Mouse (Mus musculus) hindbrain, embryonic 10.5 days (tissue): Measurements from ENCODE around the gene Lrrc57. TPM values are rescaled to one million over a fixed set of nuclear protein-coding genes. Genes with fewer than 3 reads are reported as not detected.

Source experiments
- DNase-seq: peaks from one replicate; pipeline ENCODE4 v3.0.0-alpha.2; 2017; ENCODE audit warnings: low spot score
- H3K27ac ChIP-seq: fragments of 300-500 bp; sonication (generic); 2 replicates; pipeline ENCODE4 v1.5.1; 2016; ENCODE audit warnings: mild to moderate bottlenecking, moderate library complexity
- H3K27me3 ChIP-seq: fragments of 300-500 bp; sonication (generic); 2 replicates; pipeline ENCODE4 v1.6.1; 2016; ENCODE audit warnings: mild to moderate bottlenecking; ENCODE audit not compliant: poor library complexity, insufficient read depth, severe bottlenecking
- H3K36me3 ChIP-seq: fragments of 300-500 bp; sonication (generic); 2 replicates; pipeline ENCODE4 v1.6.1; 2016; ENCODE audit warnings: mild to moderate bottlenecking, moderate library complexity
- H3K4me1 ChIP-seq: fragments of 300-500 bp; sonication (generic); replicated peaks from 2 replicates; pipeline ENCODE4 v1.6.1; 2016; ENCODE audit warnings: mild to moderate bottlenecking
- H3K4me3 ChIP-seq: fragments of 300-500 bp; sonication (generic); 2 replicates; pipeline ENCODE4 v1.5.1; 2016; ENCODE audit warnings: mild to moderate bottlenecking, moderate library complexity
- H3K9me3 ChIP-seq: fragments of 300-500 bp; sonication (generic); 2 replicates; pipeline ENCODE4 v1.6.1; 2016; ENCODE audit warnings: mild to moderate bottlenecking, moderate library complexity
- WGBS: fragments of 180-500 bp; shearing (Covaris S2); methylation state at CpG from one replicate; pipeline ENCODE4 v1.1.7; 2016; 5-methylcytosine and 5-hydroxymethylcytosine counted together
- polyA plus RNA-seq: library from polyadenylated mRNA; unstranded; fragments of >200 nt; fragmentation: Nextera tagmentation; extraction: Ambion mirVana; gene quantifications from 2 replicates; pipeline ENCODE4 v1.2.1, GENCODE M21; 2016

Lrrc57 gene
- polyA plus RNA-seq = 30.3 and 34.2 TPM in 2 replicates

GRCm38 (mm10) chr2:120608830-120609723 is at the start of gene Lrrc57, which contains the start of gene Haus2:
Gene Lrrc57 (minus strand): TSS chr2:120609520.
Gene Haus2 (plus strand): TSS chr2:120609383.
- under 1% methylated on average over 52 of the region's 52 CpGs for WGBS
- Histone ChIP-seq H3K27ac (peak within 1 kb of the TSS; percentile 96), H3K9me3 (no peaks in the 10 kb centered on the region), H3K4me3 (peak within 1 kb of the TSS; percentile 93), H3K4me1 (peaks cover 23% of the 10 kb centered on the region), H3K27me3 (no peaks in the 10 kb centered on the region), H3K36me3 (peaks cover 43% of the 10 kb centered on the region)
- peak; percentile 93 for DNase-seq

GRCm38 (mm10) chr2:120658486-120658885 is 49.2 kb upstream of the Lrrc57 start:
- Histone ChIP-seq H3K4me3 (no peak overlapping the region), H3K4me1 (no peaks in the 10 kb centered on the region), H3K27me3 (no peaks in the 10 kb centered on the region), H3K27ac (no peak overlapping the region), H3K9me3 (no peaks in the 10 kb centered on the region), H3K36me3 (no peaks in the 10 kb centered on the region)
- 68% methylated on average over 5 of the region's 5 CpGs for WGBS
- no peak for DNase-seq

- Histone ChIP-seq H3K27ac (no peak overlapping the region), H3K9me3 (no peaks in the 10 kb centered on the region), H3K27me3 (no peaks in the 10 kb centered on the region), H3K4me1 (no peaks in the 10 kb centered on the region), H3K36me3 (no peaks in the 10 kb centered on the region), H3K4me3 (no peak overlapping the region)
- no peak for DNase-seq
- 95% methylated on average over 2 of the region's 2 CpGs for WGBS
Measured at GRCm38 (mm10) chr2:120656711-120657110, 47.4 kb upstream of the Lrrc57 start.

- DNase-seq = no peak
- Histone ChIP-seq H3K36me3 (no peaks in the 10 kb centered on the region), H3K27ac (no peak overlapping the region), H3K4me1 (no peaks in the 10 kb centered on the region), H3K9me3 (no peaks in the 10 kb centered on the region), H3K27me3 (no peaks in the 10 kb centered on the region), H3K4me3 (no peak overlapping the region)
- WGBS = 92% methylated on average over 5 of the region's 5 CpGs
Measured at GRCm38 (mm10) chr2:120655905-120656304, 46.6 kb upstream of the Lrrc57 start.

GRCm38 (mm10) chr2:120654693-120655092 is 45.4 kb upstream of the Lrrc57 start:
- no peak for DNase-seq
- Histone ChIP-seq H3K27me3 (no peaks in the 10 kb centered on the region), H3K4me3 (no peak overlapping the region), H3K9me3 (no peaks in the 10 kb centered on the region), H3K36me3 (no peaks in the 10 kb centered on the region), H3K4me1 (no peaks in the 10 kb centered on the region), H3K27ac (no peak overlapping the region)
- WGBS = 80% methylated on average over 2 of the region's 2 CpGs

GRCm38 (mm10) chr2:120652925-120653284 is 43.6 kb upstream of the Lrrc57 start:
- no peak for DNase-seq
- H3K4me3 ChIP-seq = no peak overlapping the region
- H3K9me3 ChIP-seq = no peaks in the 10 kb centered on the region
- no peaks in the 10 kb centered on the region for H3K36me3 ChIP-seq
- WGBS = 84% methylated on average over 7 of the region's 7 CpGs
- no peaks in the 10 kb centered on the region for H3K27me3 ChIP-seq
- H3K4me1 ChIP-seq = no peaks in the 10 kb centered on the region
- H3K27ac ChIP-seq = no peak overlapping the region

- H3K27ac ChIP-seq = no peak overlapping the region
- no peak overlapping the region for H3K4me3 ChIP-seq
- no peaks in the 10 kb centered on the region for H3K4me1 ChIP-seq
- H3K36me3 ChIP-seq = no peaks in the 10 kb centered on the region
- H3K27me3 ChIP-seq = no peaks in the 10 kb centered on the region
- no peak for DNase-seq
- H3K9me3 ChIP-seq = no peaks in the 10 kb centered on the region
- WGBS = 83% methylated on average over 7 of the region's 7 CpGs
Measured at GRCm38 (mm10) chr2:120652256-120652924, 43.1 kb upstream of the Lrrc57 start.

- Histone ChIP-seq H3K4me1 (no peaks in the 10 kb centered on the region), H3K27ac (no peak overlapping the region), H3K27me3 (no peaks in the 10 kb centered on the region), H3K36me3 (no peaks in the 10 kb centered on the region), H3K4me3 (no peak overlapping the region), H3K9me3 (no peaks in the 10 kb centered on the region)
- 77% methylated on average over 4 of the region's 4 CpGs for WGBS
- DNase-seq = no peak
Measured at GRCm38 (mm10) chr2:120646777-120647176, 37.5 kb upstream of the Lrrc57 start.

GRCm38 (mm10) chr2:120643836-120644235 is 34.5 kb upstream of the Lrrc57 start:
- H3K4me1 ChIP-seq = no peaks in the 10 kb centered on the region
- no peak overlapping the region for H3K4me3 ChIP-seq
- 0 out of 2 replicates have a peak, but pooled peaks cover 5% of the 10 kb centered on the region for H3K36me3 ChIP-seq
- H3K9me3 ChIP-seq = no peaks in the 10 kb centered on the region
- no peaks in the 10 kb centered on the region for H3K27me3 ChIP-seq
- H3K27ac ChIP-seq = no peak overlapping the region
- DNase-seq = no peak
- WGBS = 79% methylated on average over 7 of the region's 7 CpGs

GRCm38 (mm10) chr2:120640835-120641234 is 31.5 kb upstream of the Lrrc57 start:
- no peak overlapping the region for H3K4me3 ChIP-seq
- DNase-seq = no peak
- no peaks in the 10 kb centered on the region for H3K9me3 ChIP-seq
- no peaks in the 10 kb centered on the region for H3K27me3 ChIP-seq
- 96% methylated on average over 8 of the region's 8 CpGs for WGBS
- 0 out of 2 replicates have a peak, but pooled peaks cover 5% of the 10 kb centered on the region for H3K36me3 ChIP-seq
- no peak overlapping the region for H3K27ac ChIP-seq
- no peaks in the 10 kb centered on the region for H3K4me1 ChIP-seq

GRCm38 (mm10) chr2:120631957-120632356 is 22.6 kb upstream of the Lrrc57 start:
- WGBS = 88% methylated on average over 4 of the region's 4 CpGs
- no peak overlapping the region for H3K4me3 ChIP-seq

GRCm38 (mm10) chr2:120631521-120631920 is 22.2 kb upstream of the Lrrc57 start:
- 87% methylated on average over 2 of the region's 2 CpGs for WGBS
- no peaks in the 10 kb centered on the region for H3K27me3 ChIP-seq

More at GRCm38 (mm10) chr2:120631957-120632356, 22.6 kb upstream of the Lrrc57 start:
- H3K4me1 ChIP-seq = peaks cover 11% of the 10 kb centered on the region
- no peak overlapping the region for H3K27ac ChIP-seq
- H3K27me3 ChIP-seq = no peaks in the 10 kb centered on the region
- H3K36me3 ChIP-seq = peaks cover 27% of the 10 kb centered on the region
- DNase-seq = no peak
- H3K9me3 ChIP-seq = no peaks in the 10 kb centered on the region

GRCm38 (mm10) chr2:120630655-120631054 is 21.3 kb upstream of the Lrrc57 start:
- no peaks in the 10 kb centered on the region for H3K9me3 ChIP-seq
- 80% methylated on average over 2 of the region's 2 CpGs for WGBS
- DNase-seq = no peak
- H3K36me3 ChIP-seq = peaks cover 27% of the 10 kb centered on the region
- peaks cover 11% of the 10 kb centered on the region for H3K4me1 ChIP-seq
- no peak overlapping the region for H3K4me3 ChIP-seq
- no peaks in the 10 kb centered on the region for H3K27me3 ChIP-seq
- no peak overlapping the region for H3K27ac ChIP-seq

More at GRCm38 (mm10) chr2:120631521-120631920, 22.2 kb upstream of the Lrrc57 start:
- Histone ChIP-seq H3K27ac (no peak overlapping the region), H3K4me1 (peaks cover 11% of the 10 kb centered on the region), H3K9me3 (no peaks in the 10 kb centered on the region), H3K4me3 (no peak overlapping the region), H3K36me3 (peaks cover 27% of the 10 kb centered on the region)
- DNase-seq = no peak
